Mouse (Mus musculus) liver (tissue): ENCODE results near the gene Retreg3.

Experiments used
- DNase-seq: peaks from one replicate; pipeline ENCODE4 v3.0.0-alpha.2; 2020; ENCODE audit warnings: mixed read lengths

The Retreg3 gene

GRCm38 (mm10) chr11:101071810-101072428 lies 47.8 kb downstream of the Retreg3 start:
- DNase-seq: no peak

- DNase-seq: no peak
These were observed 48.7 kb downstream of the Retreg3 start for GRCm38 (mm10) chr11:101070987-101071386.

- DNase-seq: no peak
These were observed 49.5 kb downstream of the Retreg3 start for GRCm38 (mm10) chr11:101070189-101070527.

- DNase-seq: peak; percentile 94
These were observed 50.1 kb downstream of the Retreg3 start, which contains the start of gene Naglu for GRCm38 (mm10) chr11:101069391-101070188. Gene Naglu (plus strand): TSS chr11:101070012.

- peak; percentile 89 for DNase-seq
These were observed 52.9 kb downstream of the Retreg3 start for GRCm38 (mm10) chr11:101066549-101067412.

GRCm38 (mm10) chr11:101065002-101065401 lies 54.7 kb downstream of the Retreg3 start:
- no peak for DNase-seq

GRCm38 (mm10) chr11:101064462-101064861 lies 55.2 kb downstream of the Retreg3 start:
- DNase-seq: no peak

- peak; percentile 95 for DNase-seq
These were observed 55.9 kb downstream of the Retreg3 start for GRCm38 (mm10) chr11:101063676-101064327.

- DNase-seq: no peak
These were observed 56.6 kb downstream of the Retreg3 start for GRCm38 (mm10) chr11:101062971-101063675.

- DNase-seq: no peak
These were observed 57.4 kb downstream of the Retreg3 start for GRCm38 (mm10) chr11:101062165-101062884.

GRCm38 (mm10) chr11:101061049-101061448 lies 58.6 kb downstream of the Retreg3 start:
- no peak for DNase-seq

- no peak for DNase-seq
These were observed 59.6 kb downstream of the Retreg3 start for GRCm38 (mm10) chr11:101060126-101060525.

- no peak for DNase-seq
These were observed 60.2 kb downstream of the Retreg3 start for GRCm38 (mm10) chr11:101059473-101059872.

GRCm38 (mm10) chr11:101058726-101059125 lies 61.0 kb downstream of the Retreg3 start:
- DNase-seq: peak; percentile 56

GRCm38 (mm10) chr11:101057860-101058259 lies 61.8 kb downstream of the Retreg3 start:
- peak; percentile 85 for DNase-seq

GRCm38 (mm10) chr11:101056885-101057284 lies 62.8 kb downstream of the Retreg3 start:
- peak; percentile 33 for DNase-seq

- DNase-seq: no peak
These were observed 64.3 kb downstream of the Retreg3 start for GRCm38 (mm10) chr11:101055418-101055817.

- DNase-seq: peak; percentile 41
These were observed 65.7 kb downstream of the Retreg3 start for GRCm38 (mm10) chr11:101053974-101054373.

GRCm38 (mm10) chr11:101052751-101053473 lies 66.8 kb downstream of the Retreg3 start:
- no peak for DNase-seq

GRCm38 (mm10) chr11:101051617-101052016 lies 68.1 kb downstream of the Retreg3 start:
- DNase-seq: no peak

- DNase-seq: no peak
These were observed 68.6 kb downstream of the Retreg3 start for GRCm38 (mm10) chr11:101051051-101051493.
